Mouse (Mus musculus) CD4-positive, CD25-positive, alpha-beta regulatory T cell, adult 4 months (primary cell): ENCODE data around the gene Mrgpre. TPM values are rescaled to one million over a fixed set of nuclear protein-coding genes. Genes with fewer than 3 reads are reported as not detected.

Experiments
- ATAC-seq: one replicate; pipeline ENCODE4 v1.8.0; 2017
- polyA plus RNA-seq, 2 experiments: library from polyadenylated mRNA; unstranded; fragments of 100-300 nt; shearing (Covaris generic); gene quantifications; one replicate each; pipeline ENCODE4 v1.2.1; 2017

Mrgpre gene
- 10 to 100 TPM in 1 of 2 experiments, 1 to 10 TPM in 1; 5.7 to 11.7 TPM for polyA plus RNA-seq

- peak; percentile 75 for ATAC-seq
Measured at GRCm38 (mm10) chr7:143783996-143784829, at the start of gene Mrgpre. TSS of gene Mrgpre (minus strand) at chr7:143784500.

GRCm38 (mm10) chr7:143833581-143834190, 49.4 kb upstream of the Mrgpre start:
- ATAC-seq: no peak

GRCm38 (mm10) chr7:143832611-143833010, 48.3 kb upstream of the Mrgpre start:
- no peak for ATAC-seq

DNA sequence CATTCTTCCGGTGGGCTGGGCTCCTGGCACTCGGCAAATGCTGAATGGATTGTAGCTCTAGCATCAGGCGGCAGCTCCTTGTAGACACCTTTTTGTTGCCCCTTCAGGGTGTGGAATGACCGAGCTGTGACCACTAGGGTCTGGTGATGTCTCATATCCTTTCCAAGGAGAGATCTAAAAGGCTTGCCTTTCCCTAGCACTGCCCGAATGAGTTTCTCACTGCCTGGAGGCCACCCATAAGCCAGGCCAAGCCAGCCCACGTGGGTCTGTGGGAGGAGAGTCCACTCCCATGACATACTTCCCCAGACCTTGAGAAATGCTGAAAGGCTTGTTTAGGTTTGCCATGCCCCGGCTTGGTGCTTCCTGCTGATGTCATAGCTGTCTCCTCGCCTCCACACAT, 47.9 kb upstream of the Mrgpre start:
- no peak for ATAC-seq

DNA sequence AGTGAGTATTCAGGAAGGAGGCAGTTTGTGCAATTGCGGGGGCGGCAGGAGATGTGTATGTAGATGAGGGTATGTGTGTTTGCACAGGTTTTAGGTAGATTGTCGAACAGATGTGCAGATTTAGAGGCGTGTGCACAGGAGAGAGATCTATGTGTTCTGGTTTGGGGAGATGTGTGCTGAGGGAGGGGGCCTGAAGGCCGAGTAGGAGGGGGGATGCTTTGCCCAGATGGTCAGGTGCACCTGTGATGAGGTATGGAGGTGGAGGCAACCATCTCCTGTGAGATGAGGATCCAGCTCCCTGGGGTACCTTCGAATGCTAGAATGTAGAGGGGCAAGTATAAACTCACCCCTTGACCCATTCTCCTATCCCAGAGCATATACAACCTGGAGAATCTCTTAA, 46.1 kb upstream of the Mrgpre start:
- peak; percentile 38 for ATAC-seq

GRCm38 (mm10) chr7:143829504-143830331, 45.4 kb upstream of the Mrgpre start:
- peak; percentile 96 for ATAC-seq

GRCm38 (mm10) chr7:143826985-143827384, 42.7 kb upstream of the Mrgpre start:
- no peak for ATAC-seq

DNA sequence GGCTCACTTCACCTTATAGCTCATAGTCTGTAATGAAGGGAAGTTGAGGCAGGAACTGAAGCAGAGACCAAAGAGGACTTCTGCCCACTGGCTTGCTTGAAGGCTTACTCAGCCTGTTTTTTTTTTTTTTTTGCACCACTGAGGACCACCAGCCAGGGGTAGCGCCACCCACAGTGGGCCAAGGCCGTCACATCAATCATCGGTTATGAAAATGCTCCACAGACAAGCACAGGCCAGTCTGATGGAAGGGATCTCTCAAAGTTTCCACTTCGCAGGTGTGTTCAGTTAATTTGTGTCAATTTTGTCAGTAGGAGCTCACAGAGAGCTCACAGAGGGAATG, 38.9 kb upstream of the Mrgpre start:
- ATAC-seq: no peak

- peak; percentile 98 for ATAC-seq
Measured at GRCm38 (mm10) chr7:143822375-143823265, 38.3 kb upstream of the Mrgpre start, which contains the start of the genes Nadsyn1 and Dhcr7. TSS of gene Nadsyn1 (minus strand) at chr7:143822849. TSS of gene Dhcr7 (plus strand) at chr7:143823145.

DNA sequence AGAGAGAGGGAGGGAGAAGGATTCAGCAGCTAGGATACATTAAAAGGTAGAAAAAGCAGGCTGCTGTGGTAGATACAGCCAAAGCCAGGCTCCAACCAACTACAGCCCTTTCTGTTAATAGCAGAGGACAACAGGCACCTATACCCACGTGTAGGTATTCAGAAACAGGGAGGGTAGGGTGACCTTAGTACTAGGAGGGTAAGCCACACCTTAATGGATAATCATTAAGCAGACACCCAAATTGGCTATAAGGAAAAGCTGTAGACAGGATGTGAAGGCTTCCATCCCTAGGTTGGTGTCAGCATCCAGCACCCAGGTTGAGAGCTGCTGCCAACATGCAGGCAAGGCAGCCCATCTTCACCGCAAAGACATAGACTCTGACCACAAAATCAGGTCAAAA, 36.9 kb upstream of the Mrgpre start:
- no peak for ATAC-seq

DNA sequence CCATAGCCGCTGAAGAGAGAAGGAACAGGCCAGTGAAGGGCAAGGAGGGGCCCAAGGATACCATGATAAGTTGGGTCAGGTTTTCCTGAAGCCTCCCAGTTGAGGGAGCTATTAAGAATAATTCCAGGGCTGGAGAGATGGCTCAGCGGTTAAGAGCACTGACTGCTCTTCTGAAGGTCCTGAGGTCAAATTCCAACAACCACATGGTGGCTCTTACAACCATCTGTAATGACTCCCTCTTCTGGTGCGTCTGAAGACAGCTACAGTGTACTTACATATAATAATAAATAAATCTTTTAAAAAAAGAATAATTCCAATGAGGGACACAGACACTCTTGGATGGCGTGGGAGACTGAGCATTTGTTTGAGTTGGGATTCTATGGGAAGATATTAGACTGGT, 34.9 kb upstream of the Mrgpre start:
- ATAC-seq: no peak

DNA sequence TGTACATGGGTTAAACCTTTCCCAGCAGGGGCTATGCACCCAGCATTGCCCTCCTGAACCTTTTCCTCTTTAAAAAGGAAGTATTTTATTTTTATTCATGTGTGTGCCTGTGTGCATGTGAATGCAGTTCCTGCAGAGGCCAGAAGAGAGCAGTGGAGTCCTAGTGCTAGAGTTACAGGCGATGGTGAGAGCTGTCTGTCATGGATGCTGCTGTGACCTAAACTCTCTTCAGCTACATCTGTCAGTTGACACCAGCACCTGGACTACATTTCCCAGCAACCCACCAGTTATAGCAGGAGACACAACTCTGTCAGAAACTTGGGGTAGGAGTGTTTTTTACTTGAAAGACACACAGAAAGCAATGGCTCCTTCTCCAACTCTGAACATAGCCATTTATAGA, 24.6 kb upstream of the Mrgpre start:
- no peak for ATAC-seq

DNA sequence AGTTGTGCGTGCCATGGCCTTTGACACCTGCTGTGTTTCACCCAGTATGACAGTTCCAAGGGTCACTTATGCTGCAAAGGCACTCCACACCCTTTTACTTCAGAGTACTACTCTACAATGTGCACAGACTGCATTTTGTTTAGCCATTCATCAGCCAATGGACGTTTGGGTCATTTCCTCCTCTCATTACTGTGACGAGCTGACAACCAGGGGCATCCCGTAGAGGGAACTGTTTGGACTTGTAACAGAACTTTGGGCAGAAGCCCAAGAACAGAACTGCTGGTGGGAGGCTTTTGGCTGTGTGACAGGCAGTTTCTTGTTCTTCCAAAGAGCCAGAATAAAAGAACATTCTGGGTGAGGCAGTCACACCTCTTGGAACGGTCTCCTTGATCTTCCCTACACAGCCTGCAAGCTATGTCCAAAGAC, 20.9 kb upstream of the Mrgpre start:
- no peak for ATAC-seq

- no peak for ATAC-seq
Measured at GRCm38 (mm10) chr7:143801195-143802065, 17.1 kb upstream of the Mrgpre start.

DNA sequence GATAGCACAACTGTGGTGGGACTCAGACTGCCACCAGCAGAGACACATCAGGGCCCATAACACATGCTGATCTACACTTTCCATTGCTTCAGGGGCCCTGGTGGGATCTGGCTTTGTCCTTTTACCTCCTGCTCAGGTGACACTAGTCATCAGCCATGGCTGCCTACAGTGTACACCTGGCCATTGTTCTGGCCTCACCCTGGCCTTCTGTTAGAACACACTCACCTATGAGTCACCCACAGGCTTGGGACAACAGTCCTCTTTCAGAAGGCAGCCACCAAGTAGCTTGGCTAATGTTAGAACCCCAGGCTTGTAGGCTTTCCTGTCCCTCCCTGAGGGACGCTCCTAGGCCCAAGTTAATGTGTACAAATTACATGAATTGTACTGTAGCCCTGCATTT, 16.5 kb upstream of the Mrgpre start:
- no peak for ATAC-seq

- no peak for ATAC-seq
Measured at GRCm38 (mm10) chr7:143798783-143799182, 14.5 kb upstream of the Mrgpre start.

- ATAC-seq: peak; percentile 49
Measured at GRCm38 (mm10) chr7:143793121-143793520, 8.8 kb upstream of the Mrgpre start.

- ATAC-seq: no peak
Measured at GRCm38 (mm10) chr7:143792336-143792985, 8.2 kb upstream of the Mrgpre start.

- ATAC-seq: no peak
Measured at GRCm38 (mm10) chr7:143783378-143783995, 813 bp downstream of the Mrgpre start.

- ATAC-seq: no peak
Measured at GRCm38 (mm10) chr7:143777375-143777774, 6.9 kb downstream of the Mrgpre start.
